Mouse (Mus musculus) lung, postnatal 0 days (tissue): ENCODE data around the gene March8. TPM values are rescaled to one million over a fixed set of nuclear protein-coding genes. Genes with fewer than 3 reads are reported as not detected.

Experiments used
- ATAC-seq: fragments of 200-750 bp; cut with Nextera tagmentation; 2 replicates; pipeline ENCODE4 v1.8.0; 2017; ENCODE audit warnings: moderate library complexity
- DNase-seq: peaks from one replicate; pipeline ENCODE4 v3.0.0-alpha.2; 2016; ENCODE audit warnings: low spot score
- H3K27ac ChIP-seq: fragments of 300-500 bp; sonication (generic); 2 replicates; pipeline ENCODE4 v1.5.1; 2014; ENCODE audit warnings: antibody characterized with exemption, mild to moderate bottlenecking, low read length, mixed read lengths
- H3K27me3 ChIP-seq: fragments of 300-500 bp; sonication (generic); replicated peaks from 2 replicates; pipeline ENCODE4 v1.6.1; 2014; ENCODE audit warnings: low read length, mixed read lengths; ENCODE audit not compliant: insufficient read depth
- H3K36me3 ChIP-seq: fragments of 300-500 bp; sonication (generic); 2 replicates; pipeline ENCODE4 v1.6.1; 2014; ENCODE audit warnings: low read length, mixed read lengths; ENCODE audit not compliant: insufficient read depth
- H3K4me1 ChIP-seq: fragments of 300-500 bp; sonication (generic); 2 replicates; pipeline ENCODE4 v1.6.1; 2014; ENCODE audit warnings: antibody characterized with exemption, low read depth, low read length, mixed read lengths; ENCODE audit not compliant: insufficient read depth
- H3K4me2 ChIP-seq: fragments of 300-500 bp; sonication (generic); replicated peaks from 2 replicates; pipeline ENCODE4 v1.6.1; 2014; ENCODE audit warnings: low read depth, mild to moderate bottlenecking, low read length, moderate library complexity, mixed read lengths
- H3K4me3 ChIP-seq: fragments of 300-500 bp; sonication (generic); 2 replicates; pipeline ENCODE4 v1.5.1; 2014; ENCODE audit warnings: low read depth, low read length
- H3K9ac ChIP-seq: fragments of 300-500 bp; sonication (generic); replicated peaks from 2 replicates; pipeline ENCODE4 v1.6.1; 2014; ENCODE audit warnings: low read depth, mild to moderate bottlenecking
- H3K9me3 ChIP-seq: fragments of 300-500 bp; sonication (generic); 2 replicates; pipeline ENCODE4 v1.6.1; 2016; ENCODE audit warnings: low read length, mixed read lengths
- CTCF ChIP-seq: IDR thresholded peaks from 2 replicates; pipeline ENCODE4 v1.5.1; 2016; ENCODE audit warnings: antibody characterized with exemption, mild to moderate bottlenecking
- EP300 ChIP-seq: IDR thresholded peaks from 2 replicates; pipeline ENCODE4 v1.6.1; 2016; ENCODE audit warnings: antibody characterized with exemption, mild to moderate bottlenecking, control low read depth
- WGBS: fragments of 180-500 bp; shearing (Covaris S2); extraction: QIAGEN DNeasy Blood & Tissue Kit; methylation state at CpG from one replicate; pipeline ENCODE4 v1.1.7; 2014; 5-methylcytosine and 5-hydroxymethylcytosine counted together
- polyA plus RNA-seq: library from polyadenylated mRNA; unstranded; fragments of >200 nt; fragmentation: Nextera tagmentation; extraction: Ambion mirVana; gene quantifications from 2 replicates; pipeline ENCODE4 v1.2.1, GENCODE M21; 2015

The March8 gene
- polyA plus RNA-seq, 1 experiment from 2014 or later = 26.4 TPM

DNA sequence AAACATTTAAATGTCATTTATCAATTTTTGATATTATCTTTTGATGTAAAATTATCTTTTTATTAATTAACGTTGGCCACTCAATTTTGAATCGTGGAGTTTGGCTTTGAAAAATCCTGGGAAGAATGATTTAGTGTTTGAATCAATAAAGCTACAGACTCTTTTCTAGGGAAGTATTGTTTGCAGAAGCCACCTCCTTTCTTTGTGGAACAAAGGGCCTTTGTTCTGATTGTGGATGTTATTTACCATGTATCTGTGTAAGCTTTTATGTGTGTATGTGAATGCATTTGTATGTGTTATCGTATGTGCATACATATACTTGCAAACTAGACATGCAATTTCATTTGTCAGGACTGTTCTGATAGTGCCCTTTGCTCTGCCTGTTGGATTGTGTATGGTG, 48.7 kb downstream of the March8 start:
- TF ChIP-seq CTCF = no peak
- no peak for TF ChIP-seq EP300
- H3K36me3 ChIP-seq = no peaks in the 10 kb centered on the region
- H3K9ac ChIP-seq = no peak overlapping the region
- no peak overlapping the region for H3K4me2 ChIP-seq
- DNase-seq = no peak
- H3K9me3 ChIP-seq = no peaks in the 10 kb centered on the region
- H3K27me3 ChIP-seq = no peaks in the 10 kb centered on the region
- no peak for ATAC-seq
- H3K27ac ChIP-seq = no peak overlapping the region
- H3K4me1 ChIP-seq = no peaks in the 10 kb centered on the region
- no peak overlapping the region for H3K4me3 ChIP-seq
- WGBS = 55% methylated on average over 3 of the region's 3 CpGs

DNA sequence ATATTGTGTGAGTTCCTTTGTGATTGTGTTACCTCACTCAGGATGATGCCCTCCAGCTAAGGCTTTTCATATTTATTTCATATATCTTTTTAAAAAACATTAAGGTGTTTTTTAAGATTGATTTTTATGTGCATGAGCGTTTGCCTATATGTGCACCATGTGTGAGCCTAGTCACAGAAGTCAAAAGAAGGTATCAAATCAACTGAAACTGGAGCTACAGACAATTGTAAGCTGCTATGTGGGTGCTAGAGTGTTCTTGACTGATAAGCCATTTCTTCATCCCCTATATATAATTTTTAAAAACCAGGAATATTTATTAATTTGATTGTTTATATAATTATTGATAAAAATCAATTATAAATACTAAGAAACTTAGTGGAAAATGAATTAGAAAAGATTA, 50.2 kb downstream of the March8 start:
- Histone ChIP-seq H3K36me3 (no peaks in the 10 kb centered on the region), H3K27ac (no peak overlapping the region), H3K9ac (no peak overlapping the region), H3K4me2 (no peak overlapping the region), H3K4me3 (no peak overlapping the region), H3K9me3 (no peaks in the 10 kb centered on the region), H3K27me3 (no peaks in the 10 kb centered on the region), H3K4me1 (no peaks in the 10 kb centered on the region)
- TF ChIP-seq EP300 = no peak
- TF ChIP-seq CTCF = no peak
- ATAC-seq (no peak), DNase-seq (no peak)
- WGBS = 98% methylated on average over 1 of the region's 1 CpGs

DNA sequence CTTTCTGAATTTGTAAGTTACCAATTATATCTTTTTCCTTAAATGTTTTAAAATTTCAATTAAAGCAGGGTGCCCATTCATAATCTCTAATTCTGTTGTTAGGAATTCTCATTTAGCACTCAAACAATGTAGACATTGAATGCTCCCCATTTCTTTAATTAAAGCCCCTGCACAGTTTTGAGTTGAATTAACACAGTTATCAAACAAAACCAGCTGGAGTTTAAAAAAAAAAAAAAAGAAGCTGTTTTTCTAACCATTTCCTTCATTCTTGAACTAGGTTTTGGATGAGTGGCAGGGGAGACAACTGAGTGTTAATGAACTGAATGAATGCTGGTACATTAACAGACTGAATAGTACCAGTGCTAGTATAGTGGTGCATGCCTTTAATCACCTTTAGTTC, 51.7 kb downstream of the March8 start:
- H3K4me2 ChIP-seq = no peak overlapping the region
- DNase-seq (no peak), ATAC-seq (no peak)
- H3K9ac ChIP-seq = no peak overlapping the region
- TF ChIP-seq EP300 = no peak
- TF ChIP-seq CTCF = no peak
- H3K4me1 ChIP-seq = no peaks in the 10 kb centered on the region
- H3K36me3 ChIP-seq = no peaks in the 10 kb centered on the region
- H3K27ac ChIP-seq = no peak overlapping the region
- no peak overlapping the region for H3K4me3 ChIP-seq
- no peaks in the 10 kb centered on the region for H3K9me3 ChIP-seq
- no peaks in the 10 kb centered on the region for H3K27me3 ChIP-seq

DNA sequence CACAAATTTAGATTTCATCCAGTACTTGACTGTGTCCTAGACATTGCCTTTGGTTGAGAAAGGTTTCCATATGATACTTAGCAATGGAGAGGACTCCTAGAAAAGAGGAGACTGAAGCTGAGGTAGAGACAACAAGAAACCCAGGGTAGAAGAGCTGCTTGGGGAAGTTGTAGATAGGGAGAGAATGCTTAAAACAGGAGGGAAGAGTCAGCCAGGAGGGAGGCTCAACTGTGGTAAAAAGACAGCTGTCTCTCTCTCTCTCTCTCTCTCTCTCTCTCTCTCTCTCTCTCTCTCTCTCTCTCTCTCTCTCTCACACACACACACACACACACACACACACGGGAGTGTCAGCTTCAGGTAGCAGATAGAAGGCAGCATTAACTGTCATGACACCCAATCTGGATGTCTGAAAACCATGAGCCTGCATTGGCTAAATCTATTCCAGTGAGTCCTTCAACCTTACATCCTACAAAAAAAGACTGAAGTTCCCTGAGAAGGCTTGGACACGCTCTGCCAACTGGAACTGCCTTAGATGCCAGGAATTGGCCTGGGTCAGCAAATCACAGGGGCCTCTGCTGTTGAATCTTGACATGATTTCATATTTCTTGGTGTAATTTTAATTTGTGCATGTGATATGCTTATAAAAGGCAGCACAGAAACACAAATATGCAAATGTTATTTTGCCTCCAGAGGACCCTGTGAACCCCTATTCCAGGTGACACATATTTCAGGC, 57.3 kb downstream of the March8 start:
- TF ChIP-seq EP300 (no peak), CTCF (no peak)
- 81% methylated on average over 2 of the region's 2 CpGs for WGBS

DNA sequence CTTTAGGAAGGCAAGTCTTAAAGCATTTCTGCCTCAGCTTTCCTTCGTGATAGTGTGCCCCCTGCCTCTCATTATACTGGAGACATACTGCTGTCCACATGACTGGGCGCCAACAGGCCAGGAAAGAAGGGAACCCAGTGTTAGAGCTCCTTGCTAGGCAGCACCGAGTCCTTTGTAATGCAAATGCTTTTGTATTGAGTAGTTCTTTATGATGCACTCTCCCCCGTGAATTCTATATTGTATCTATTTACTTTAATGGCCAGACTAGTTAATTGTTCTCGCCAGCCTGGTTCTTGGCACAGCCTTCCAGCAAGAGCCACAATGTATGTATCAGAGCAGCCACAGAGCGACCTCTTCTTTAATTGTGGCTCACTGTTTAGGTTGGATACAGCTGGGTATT, 59.8 kb downstream of the March8 start:
- no peak overlapping the region for H3K4me3 ChIP-seq

More for the DNA sequence above, 57.3 kb downstream of the March8 start:
- H3K4me2 ChIP-seq = no peak overlapping the region
- DNase-seq (no peak), ATAC-seq (no peak)
- H3K9me3 ChIP-seq = no peaks in the 10 kb centered on the region
- no peak overlapping the region for H3K9ac ChIP-seq
- H3K4me1 ChIP-seq = no peaks in the 10 kb centered on the region
- H3K27me3 ChIP-seq = no peaks in the 10 kb centered on the region
- no peak overlapping the region for H3K4me3 ChIP-seq
- H3K27ac ChIP-seq = no peak overlapping the region
- H3K36me3 ChIP-seq = no peaks in the 10 kb centered on the region

DNA sequence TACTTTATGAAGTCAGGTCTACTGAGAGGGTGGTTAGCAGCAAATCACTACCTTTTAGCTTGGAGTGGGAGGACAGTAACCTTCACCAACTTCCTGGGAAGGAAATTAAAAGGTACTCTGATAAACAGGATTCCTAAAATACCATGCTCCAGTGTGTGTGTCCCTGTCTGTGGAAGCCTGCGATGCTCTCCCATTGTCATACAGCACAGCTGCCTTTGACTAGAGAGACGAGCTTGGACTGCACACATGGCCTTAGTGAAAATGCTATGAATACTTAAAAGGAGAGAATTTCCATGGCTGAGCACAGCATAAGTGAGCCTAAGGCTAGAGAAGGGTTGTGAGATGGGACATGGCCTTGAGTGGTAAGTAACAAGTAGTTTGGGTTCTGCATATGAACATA, 60.3 kb downstream of the March8 start:
- Histone ChIP-seq H3K27me3 (no peaks in the 10 kb centered on the region), H3K9ac (no peak overlapping the region), H3K4me3 (no peak overlapping the region), H3K9me3 (no peaks in the 10 kb centered on the region), H3K36me3 (peaks cover 4% of the 10 kb centered on the region; the same call in 1 of the 2 replicates), H3K4me2 (no peak overlapping the region), H3K4me1 (no peaks in the 10 kb centered on the region), H3K27ac (no peak overlapping the region)
- no peak for DNase-seq
- no peak for ATAC-seq
- TF ChIP-seq CTCF (no peak), EP300 (no peak)
- 70% methylated on average over 2 of the region's 2 CpGs for WGBS

More for the DNA sequence above, 59.8 kb downstream of the March8 start:
- DNase-seq (no peak), ATAC-seq (no peak)
- Histone ChIP-seq H3K4me2 (no peak overlapping the region), H3K4me1 (no peaks in the 10 kb centered on the region), H3K27ac (no peak overlapping the region), H3K36me3 (peaks cover 4% of the 10 kb centered on the region; the same call in 1 of the 2 replicates), H3K27me3 (no peaks in the 10 kb centered on the region), H3K9ac (no peak overlapping the region), H3K9me3 (no peaks in the 10 kb centered on the region)
- WGBS = 59% methylated on average over 6 of the region's 6 CpGs
- TF ChIP-seq EP300 = no peak
- TF ChIP-seq CTCF = no peak
